Mouse (Mus musculus): Measurements from ENCODE around the gene Gm27021.

Gene Gm27021

GRCm38 (mm10) chr8:120571561-120571960, 96.3 kb downstream of the Gm27021 start:
- in situ Hi-C loops (cut with MboI, MseI), result no loop called here

- in situ Hi-C loops (cut with MboI, MseI), result no loop called here
These were observed 97.8 kb downstream of the Gm27021 start for GRCm38 (mm10) chr8:120569939-120570715.

GRCm38 (mm10) chr8:120569123-120569522, 98.8 kb downstream of the Gm27021 start:
- in situ Hi-C loops (cut with MboI, MseI), result no loop called here

GRCm38 (mm10) chr8:120568164-120568798, 99.6 kb downstream of the Gm27021 start:
- in situ Hi-C loops (cut with MboI, MseI), result no loop called here

- in situ Hi-C loops (cut with MboI, MseI), result no loop called here
These were observed 100.1 kb downstream of the Gm27021 start for GRCm38 (mm10) chr8:120567731-120568130.

- in situ Hi-C loops (cut with MboI, MseI), result no loop called here
These were observed 101.2 kb downstream of the Gm27021 start for GRCm38 (mm10) chr8:120566681-120567080.

DNA sequence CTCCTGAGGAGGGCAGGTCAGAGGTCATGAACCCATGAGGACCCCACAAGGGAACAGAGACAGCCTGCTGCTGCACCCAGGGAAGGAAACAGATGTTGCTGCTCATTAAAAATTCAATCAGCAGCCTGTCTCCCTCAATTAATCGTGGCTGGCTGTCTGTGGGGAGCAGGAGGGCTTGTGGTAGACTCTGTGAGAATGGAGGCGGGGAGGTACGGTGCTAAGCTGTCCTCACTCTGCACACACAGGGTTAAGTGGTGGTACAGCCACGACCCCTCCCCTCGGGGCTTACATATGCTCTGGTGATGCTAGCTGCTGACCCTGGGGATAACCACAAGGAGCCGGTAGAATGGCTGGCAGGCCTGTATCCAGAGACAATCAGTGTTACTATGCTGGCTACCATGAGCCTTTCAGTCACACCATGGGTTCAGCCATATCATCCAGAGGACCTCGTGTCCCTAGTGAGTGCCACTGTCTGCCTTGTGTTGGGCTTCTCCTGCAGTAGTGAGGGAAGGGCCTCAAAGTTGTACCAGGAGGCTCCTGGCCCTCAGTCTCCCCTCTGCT, 102.6 kb downstream of the Gm27021 start:
- in situ Hi-C loops (cut with MboI, MseI), result no loop called here

DNA sequence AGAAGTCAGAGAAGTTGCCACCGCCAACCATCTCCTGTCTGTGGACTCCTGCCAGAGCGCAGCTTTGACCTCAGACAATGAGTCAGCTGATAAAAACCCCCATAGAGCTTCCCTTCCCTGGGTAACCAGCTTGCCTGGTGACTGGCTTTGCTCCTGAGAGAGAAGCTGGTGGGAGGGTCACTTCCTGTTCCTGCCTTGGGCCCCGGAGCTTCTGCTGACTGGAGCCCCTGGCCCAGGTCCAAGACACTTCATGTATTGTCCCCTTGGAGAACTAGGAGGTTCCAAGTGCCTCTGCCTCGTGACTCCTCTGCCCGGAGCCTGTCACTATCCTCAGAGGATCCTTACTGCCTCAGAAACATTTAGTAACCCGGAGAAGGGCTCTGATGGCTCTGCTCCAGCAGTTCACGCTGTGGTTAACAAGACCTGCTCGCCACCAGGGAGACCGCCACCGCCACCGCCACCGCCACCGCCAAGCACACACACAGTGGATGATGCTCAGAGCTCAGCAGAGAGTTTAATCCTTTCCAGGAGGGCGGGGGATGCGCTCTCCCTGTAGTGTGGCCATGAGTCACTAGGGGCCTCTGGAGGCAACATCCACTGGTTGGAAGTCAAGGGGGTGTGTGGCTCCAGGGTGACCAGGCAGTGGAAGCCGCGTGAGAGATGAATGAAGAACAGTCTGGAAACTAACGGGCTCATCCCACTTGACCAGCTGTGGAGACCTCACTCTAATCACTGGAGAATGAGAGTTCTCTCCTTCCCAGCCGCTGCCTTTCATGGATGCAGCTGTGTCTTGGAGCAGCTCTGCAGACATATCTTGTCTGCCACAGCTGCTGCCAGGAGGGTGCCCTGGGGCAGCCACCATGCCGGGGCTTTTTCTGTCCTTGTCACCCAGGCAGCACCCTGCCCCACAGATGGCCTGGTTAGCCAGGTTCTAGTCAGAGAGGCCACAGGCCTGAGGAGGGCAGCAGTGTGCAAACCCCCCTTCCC, 103.7 kb downstream of the Gm27021 start:
- in situ Hi-C loops (cut with MboI, MseI), result no loop called here

DNA sequence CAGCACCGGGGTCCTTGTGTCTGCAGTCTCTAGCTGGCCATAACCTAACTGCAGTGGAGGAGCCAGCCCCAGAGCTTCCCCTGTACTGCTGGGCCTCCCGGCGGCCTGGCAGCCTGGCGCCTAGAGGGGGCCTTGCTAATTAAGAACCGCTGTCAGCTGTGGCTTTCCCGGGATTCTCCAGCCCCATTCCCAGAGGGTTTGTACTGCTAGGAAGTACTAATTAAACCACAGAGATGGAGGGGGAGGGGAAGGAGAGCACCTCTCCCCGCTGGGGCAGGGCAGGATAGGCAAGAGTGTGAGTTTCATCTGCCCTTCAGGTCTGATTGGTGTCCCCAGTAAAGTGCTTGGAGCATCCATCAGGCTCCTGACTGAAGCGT, 104.5 kb downstream of the Gm27021 start:
- in situ Hi-C loops (cut with MboI, MseI), result no loop called here

DNA sequence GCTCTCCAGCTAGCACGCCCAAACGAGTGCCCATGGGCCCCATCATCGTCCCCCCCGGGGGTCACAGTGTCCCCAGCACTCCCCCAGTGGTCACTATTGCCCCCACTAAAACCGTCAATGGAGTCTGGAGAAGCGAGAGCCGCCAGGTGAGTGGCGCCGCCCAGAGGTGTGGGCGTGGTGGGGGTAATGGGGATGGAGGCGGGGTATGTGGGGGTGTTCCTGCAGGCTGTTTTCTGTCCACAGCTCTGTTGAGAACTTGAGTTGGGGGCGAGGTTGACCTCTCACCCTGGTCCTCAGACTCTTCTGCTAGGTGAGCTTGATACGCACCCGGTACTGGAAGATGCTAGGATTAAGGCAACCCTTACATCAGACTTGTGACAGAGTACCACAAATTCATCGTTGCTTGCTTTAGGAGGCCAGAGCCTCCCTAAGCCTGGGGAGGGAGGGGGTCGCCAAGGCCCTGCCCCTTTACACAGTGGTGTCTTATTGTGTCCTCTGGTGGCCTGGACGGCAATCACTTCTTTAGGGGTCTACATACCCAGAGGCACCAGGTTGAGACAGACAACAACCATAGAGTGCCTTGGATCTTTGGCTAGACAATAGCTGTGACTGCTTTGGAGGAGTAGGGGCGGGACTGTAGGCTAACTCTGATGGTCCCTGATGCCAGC, 105.1 kb downstream of the Gm27021 start:
- in situ Hi-C loops (cut with MboI, MseI), result no loop called here

- in situ Hi-C loops (cut with MboI, MseI), result no loop called here
These were observed 106.1 kb downstream of the Gm27021 start for GRCm38 (mm10) chr8:120561539-120562435.

- in situ Hi-C loops (cut with MboI, MseI), result no loop called here
These were observed 107.3 kb downstream of the Gm27021 start for GRCm38 (mm10) chr8:120560535-120560934.

DNA sequence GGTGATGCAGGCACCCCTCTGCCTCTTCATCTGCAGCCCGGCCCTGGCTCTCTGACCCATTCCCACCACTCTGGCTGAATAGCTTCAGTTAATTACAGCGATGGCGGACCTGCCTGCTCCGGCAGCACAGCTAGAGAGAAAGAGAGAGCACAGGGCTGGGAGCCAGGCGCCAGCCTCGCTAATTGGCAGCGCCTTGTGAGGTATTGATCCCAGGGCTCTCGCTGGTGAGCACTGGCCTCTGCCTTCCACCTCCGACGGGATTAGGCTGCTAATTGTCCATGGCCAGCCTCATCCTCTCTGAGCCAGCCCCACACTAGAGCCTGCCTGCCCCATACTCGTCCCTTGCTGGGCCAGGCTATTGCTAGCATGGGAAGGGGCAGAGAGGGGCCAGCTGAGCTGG, 108.2 kb downstream of the Gm27021 start:
- in situ Hi-C loops (cut with MboI, MseI), result no loop called here
